Mouse (Mus musculus): ENCODE results near the gene Ccdc63. TPM values are rescaled to one million over a fixed set of nuclear protein-coding genes. Genes with fewer than 3 reads are reported as not detected.
"Not testable (repeated sequence)": the region's sequence is repeated elsewhere in the genome, so short reads cannot be mapped to it uniquely, and the experiment has no call there.

Ccdc63 gene
- polyA plus RNA-seq, 1 experiment from 2014 or later, result not detected

DNA sequence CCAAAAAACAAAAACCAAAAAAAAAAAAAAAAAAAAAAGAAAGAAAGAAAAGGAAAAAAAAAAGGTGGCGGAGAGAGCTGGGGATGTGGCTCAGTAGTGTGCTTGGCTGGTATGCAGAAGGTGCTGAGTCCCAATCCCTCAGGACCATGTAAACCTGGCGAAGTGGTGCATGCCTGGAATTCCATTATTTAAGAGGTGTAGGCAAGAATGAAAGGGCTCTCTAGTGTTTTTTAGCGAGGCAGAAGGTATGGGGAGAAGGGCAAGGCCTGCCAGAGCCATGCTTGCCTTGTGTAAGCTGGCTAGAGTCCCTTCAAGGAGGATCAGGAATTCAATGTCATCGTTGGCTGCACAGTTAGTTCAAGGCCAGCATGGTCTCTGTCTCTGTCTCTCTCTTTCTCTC, 4.2 kb upstream of the Ccdc63 start:
- Histone ChIP-seq H3K4me2 (ENCODE audit: low read depth) (no peak overlapping the region), H3K27me3 (ENCODE audit: control insufficient read depth, insufficient read depth, low read length) (no peaks in the 10 kb centered on the region), H3K36me3 (ENCODE audit: control insufficient read depth, insufficient read depth, low read length) (no peaks in the 10 kb centered on the region), H3K9ac (ENCODE audit: low read length) (no peak overlapping the region), H3K9me3 (ENCODE audit: control insufficient read depth, low read length) (no peaks in the 10 kb centered on the region), H3K4me1 (ENCODE audit: control insufficient read depth, insufficient read depth, low read length) (no peaks in the 10 kb centered on the region), H3K27ac (ENCODE audit: low read depth, low read length) (no peak overlapping the region), H3K4me3 (ENCODE audit: low read depth, low read length) (no peak overlapping the region)
- DNase-seq (ENCODE audit: low spot score) (no peak), ATAC-seq (ENCODE audit: insufficient read depth, low FRiP score, low TSS enrichment) (no peak)
- 87% methylated on average over 4 of the region's 4 CpGs for WGBS

DNA sequence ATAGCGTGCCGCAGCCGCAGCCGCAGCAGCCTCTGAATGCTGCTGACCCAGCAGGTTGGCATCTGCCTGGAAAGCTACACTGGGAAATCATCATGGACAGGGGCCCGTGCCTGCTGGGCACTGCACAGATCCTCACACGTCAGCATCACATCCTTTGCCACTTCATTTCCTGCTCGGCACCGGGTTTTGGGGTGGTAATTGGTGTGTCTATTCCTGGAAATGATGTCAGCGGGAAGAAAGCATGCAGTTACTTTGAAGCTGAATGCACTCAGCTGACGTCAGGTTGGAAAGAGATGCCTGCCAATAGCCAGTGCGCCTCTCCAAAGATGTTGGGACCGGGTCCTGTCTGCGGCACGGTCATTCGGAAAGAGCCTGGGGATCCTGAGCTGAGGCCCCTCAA, 2.9 kb upstream of the Ccdc63 start:
- H3K4me1 ChIP-seq (ENCODE audit: control insufficient read depth, insufficient read depth, low read length), result no peaks in the 10 kb centered on the region
- H3K27ac ChIP-seq (ENCODE audit: low read depth, low read length), result no peak overlapping the region
- H3K36me3 ChIP-seq (ENCODE audit: control insufficient read depth, insufficient read depth, low read length), result no peaks in the 10 kb centered on the region
- DNase-seq (ENCODE audit: low spot score) (no peak), ATAC-seq (ENCODE audit: insufficient read depth, low FRiP score, low TSS enrichment) (no peak)
- no peaks in the 10 kb centered on the region for H3K9me3 ChIP-seq (ENCODE audit: control insufficient read depth, low read length)
- WGBS, result 93% methylated on average over 15 of the region's 15 CpGs
- no peak overlapping the region for H3K4me2 ChIP-seq (ENCODE audit: low read depth)
- H3K9ac ChIP-seq (ENCODE audit: low read length), result no peak overlapping the region
- no peak overlapping the region for H3K4me3 ChIP-seq (ENCODE audit: low read depth, low read length)
- H3K27me3 ChIP-seq (ENCODE audit: control insufficient read depth, insufficient read depth, low read length), result no peaks in the 10 kb centered on the region

DNA sequence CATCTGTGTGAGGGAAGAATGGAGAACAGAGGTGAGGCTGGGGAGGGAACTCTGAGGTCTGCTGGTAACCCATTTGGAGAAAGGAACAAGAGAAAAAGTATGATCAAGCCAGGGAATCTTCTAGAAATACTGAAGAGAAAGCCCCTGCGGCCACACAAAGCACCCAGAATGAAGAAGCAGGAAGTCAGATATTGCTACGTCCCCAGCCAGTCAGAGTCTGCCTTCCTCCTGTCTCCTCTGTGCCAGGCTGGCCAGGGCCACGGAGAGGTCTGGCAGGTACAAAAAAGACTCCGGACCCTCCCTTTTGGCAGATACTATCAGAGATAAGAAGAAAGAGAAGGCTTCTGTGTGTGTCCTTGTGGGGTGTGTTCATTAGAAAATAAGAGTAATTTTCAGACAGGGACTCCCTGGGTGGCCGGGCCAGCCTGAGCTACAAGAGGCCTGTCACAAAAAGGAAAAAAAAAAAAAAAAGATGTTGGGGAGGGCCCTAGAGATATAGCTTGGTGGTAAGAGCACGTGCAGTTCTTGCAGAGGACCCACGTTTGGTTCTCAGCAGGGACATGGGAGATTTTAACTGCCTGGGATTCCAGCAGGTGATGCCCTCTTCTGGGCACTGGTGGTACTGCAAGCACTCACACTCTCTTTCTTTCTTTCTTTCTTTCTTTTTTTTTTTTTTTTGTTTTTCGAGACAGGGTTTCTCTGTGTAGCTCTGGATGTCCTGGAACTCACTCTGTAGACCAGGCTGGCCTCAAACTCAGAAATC, 1.8 kb upstream of the Ccdc63 start:
- H3K4me3 ChIP-seq (ENCODE audit: low read depth, low read length), result no peak overlapping the region
- no peak overlapping the region for H3K4me2 ChIP-seq (ENCODE audit: low read depth)
- no peak overlapping the region for H3K9ac ChIP-seq (ENCODE audit: low read length)
- H3K27me3 ChIP-seq (ENCODE audit: control insufficient read depth, insufficient read depth, low read length), result no peaks in the 10 kb centered on the region
- H3K9me3 ChIP-seq (ENCODE audit: control insufficient read depth, low read length), result no peaks in the 10 kb centered on the region
- 59% methylated on average over 8 of the region's 8 CpGs for WGBS
- H3K4me1 ChIP-seq (ENCODE audit: control insufficient read depth, insufficient read depth, low read length), result no peaks in the 10 kb centered on the region
- no peaks in the 10 kb centered on the region for H3K36me3 ChIP-seq (ENCODE audit: control insufficient read depth, insufficient read depth, low read length)
- DNase-seq (ENCODE audit: low spot score) (peak; percentile 60), ATAC-seq (ENCODE audit: insufficient read depth, low FRiP score, low TSS enrichment) (no peak)
- no peak overlapping the region for H3K27ac ChIP-seq (ENCODE audit: low read depth, low read length)

DNA sequence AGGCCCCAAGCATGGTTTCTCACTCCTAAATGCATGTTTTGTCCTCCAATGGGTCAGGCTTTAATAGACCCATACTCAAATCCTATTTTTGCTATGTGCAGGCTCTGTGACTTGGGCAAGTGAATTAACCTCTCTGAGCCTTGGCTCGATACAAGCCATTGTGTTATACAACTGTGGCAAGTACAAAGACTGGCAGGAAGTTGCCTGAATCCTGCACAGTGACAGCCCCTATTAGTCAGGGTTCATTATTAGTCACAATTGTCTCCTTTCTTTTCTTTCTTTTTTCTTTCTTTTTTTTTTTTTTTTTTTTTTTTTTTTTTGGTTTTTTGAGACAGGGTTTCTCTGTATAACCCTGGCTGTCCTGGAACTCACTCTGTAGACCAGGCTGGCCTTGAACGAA, 852 bp downstream of the Ccdc63 start:
- not testable (repeated sequence) for H3K27me3 ChIP-seq (ENCODE audit: control insufficient read depth, insufficient read depth, low read length); H3K4me2 ChIP-seq (ENCODE audit: low read depth); H3K36me3 ChIP-seq (ENCODE audit: control insufficient read depth, insufficient read depth, low read length); H3K4me3 ChIP-seq (ENCODE audit: low read depth, low read length); H3K9ac ChIP-seq (ENCODE audit: low read length); H3K4me1 ChIP-seq (ENCODE audit: control insufficient read depth, insufficient read depth, low read length); H3K9me3 ChIP-seq (ENCODE audit: control insufficient read depth, low read length); DNase-seq (ENCODE audit: low spot score); H3K27ac ChIP-seq (ENCODE audit: low read depth, low read length); ATAC-seq (ENCODE audit: insufficient read depth, low FRiP score, low TSS enrichment)
- WGBS, result 43% methylated on average over 2 of the region's 2 CpGs

DNA sequence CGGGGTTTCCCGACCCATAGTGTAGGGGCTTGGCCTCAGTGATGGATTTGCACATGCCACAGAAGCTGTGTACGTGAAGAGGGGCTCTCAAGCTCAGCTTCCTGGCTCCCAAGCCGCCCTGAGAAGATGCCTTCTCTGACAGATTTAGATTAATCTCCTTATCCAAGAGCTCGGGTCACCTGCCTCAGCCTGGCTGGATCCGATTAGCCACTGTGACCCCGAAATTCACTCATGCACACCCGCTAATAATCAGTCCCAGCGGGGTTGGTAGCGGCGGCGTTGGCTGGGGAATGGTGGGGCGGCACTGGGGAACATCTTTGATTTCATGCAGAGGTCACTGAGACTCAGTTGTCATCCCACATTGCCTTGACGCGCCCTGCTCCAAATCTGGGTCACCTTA, 1.8 kb downstream of the Ccdc63 start:
- 77% methylated on average over 15 of the region's 15 CpGs for WGBS

DNA sequence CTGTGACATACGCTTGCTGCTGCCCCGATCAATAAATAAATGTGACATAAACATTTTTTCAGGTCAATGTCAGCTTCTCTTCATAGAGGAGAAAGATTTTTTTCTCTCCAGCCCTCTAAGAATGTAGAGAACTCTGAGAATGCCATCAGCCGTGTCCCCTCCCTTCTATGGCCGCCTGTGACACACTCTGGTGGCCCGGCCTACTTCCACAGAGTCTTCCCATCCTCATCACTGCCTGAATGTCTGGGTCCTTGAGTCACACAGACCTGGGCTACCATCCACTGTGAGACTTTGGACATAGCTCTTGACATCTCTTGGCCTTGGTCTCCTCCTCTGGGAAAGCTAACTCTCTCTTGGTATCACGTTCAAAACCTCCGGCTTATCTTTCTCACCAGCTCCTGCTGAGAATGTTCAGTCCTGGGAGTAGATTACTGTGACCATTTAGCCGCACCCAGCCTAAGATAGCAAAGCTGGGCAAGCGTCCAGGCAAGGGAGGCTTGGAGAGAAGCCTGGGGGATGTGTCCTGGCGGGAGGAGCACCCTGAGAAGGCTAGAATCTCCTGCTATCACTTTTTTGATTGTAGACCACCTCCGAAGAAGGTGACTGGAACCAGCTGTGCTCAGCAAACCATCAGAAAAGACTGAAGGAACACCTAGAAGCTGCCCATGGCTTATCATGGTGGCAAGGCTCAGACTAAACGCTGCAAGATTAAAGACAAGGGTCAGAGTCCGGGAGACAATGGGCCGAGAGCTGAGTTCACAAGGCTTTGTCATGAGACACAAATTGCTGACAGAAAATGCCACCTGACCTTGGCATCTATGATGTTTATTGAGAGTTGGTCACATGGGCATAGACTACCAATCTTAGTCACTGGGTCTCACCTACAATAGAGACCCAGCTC, 3.9 kb downstream of the Ccdc63 start:
- Histone ChIP-seq H3K9ac (ENCODE audit: low read length) (no peak overlapping the region), H3K9me3 (ENCODE audit: control insufficient read depth, low read length) (no peaks in the 10 kb centered on the region), H3K27me3 (ENCODE audit: control insufficient read depth, insufficient read depth, low read length) (no peaks in the 10 kb centered on the region), H3K4me1 (ENCODE audit: control insufficient read depth, insufficient read depth, low read length) (no peaks in the 10 kb centered on the region), H3K4me3 (ENCODE audit: low read depth, low read length) (no peak overlapping the region), H3K27ac (ENCODE audit: low read depth, low read length) (no peak overlapping the region), H3K36me3 (ENCODE audit: control insufficient read depth, insufficient read depth, low read length) (no peaks in the 10 kb centered on the region), H3K4me2 (ENCODE audit: low read depth) (no peak overlapping the region)
- 83% methylated on average over 14 of the region's 14 CpGs for WGBS
- ATAC-seq (ENCODE audit: insufficient read depth, low FRiP score, low TSS enrichment) (no peak), DNase-seq (ENCODE audit: low spot score) (no peak)

More for the DNA sequence above, 1.8 kb downstream of the Ccdc63 start:
- H3K27me3 ChIP-seq (ENCODE audit: control insufficient read depth, insufficient read depth, low read length), result no peaks in the 10 kb centered on the region
- H3K36me3 ChIP-seq (ENCODE audit: control insufficient read depth, insufficient read depth, low read length), result no peaks in the 10 kb centered on the region
- no peak overlapping the region for H3K4me2 ChIP-seq (ENCODE audit: low read depth)
- no peak overlapping the region for H3K9ac ChIP-seq (ENCODE audit: low read length)
- no peak for DNase-seq (ENCODE audit: low spot score)
- H3K9me3 ChIP-seq (ENCODE audit: control insufficient read depth, low read length), result no peaks in the 10 kb centered on the region
- ATAC-seq (ENCODE audit: insufficient read depth, low FRiP score, low TSS enrichment), result no peak
- H3K4me1 ChIP-seq (ENCODE audit: control insufficient read depth, insufficient read depth, low read length), result no peaks in the 10 kb centered on the region
- no peak overlapping the region for H3K4me3 ChIP-seq (ENCODE audit: low read depth, low read length)
- H3K27ac ChIP-seq (ENCODE audit: low read depth, low read length), result no peak overlapping the region

DNA sequence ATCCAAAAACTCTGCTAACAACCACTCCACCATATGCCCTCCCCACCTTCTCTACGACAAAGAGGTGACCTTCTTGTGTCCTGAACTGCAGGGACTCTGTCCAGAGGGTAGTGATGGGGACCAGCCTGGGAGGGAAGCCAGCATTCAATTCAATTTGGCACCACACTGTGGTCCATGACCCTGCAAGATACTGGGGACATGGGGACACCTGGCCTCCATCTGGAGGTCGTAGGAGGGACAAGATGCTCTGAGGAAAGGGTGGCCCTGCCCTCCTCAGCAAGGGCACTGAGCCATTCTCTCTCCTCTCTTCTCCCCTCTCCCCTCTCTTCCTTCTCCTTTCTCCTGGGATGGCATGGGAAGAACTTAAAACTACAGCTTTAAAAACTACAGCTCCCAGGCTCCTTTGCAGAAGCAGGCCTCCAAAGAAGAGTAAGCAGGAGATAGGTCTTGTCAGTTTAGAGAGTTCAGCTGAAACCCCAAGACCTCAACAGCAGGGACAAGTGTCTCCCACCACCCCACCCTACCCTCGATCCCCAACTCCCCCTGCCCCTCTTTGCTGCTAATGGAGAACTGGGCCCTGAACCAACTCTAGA, 5.2 kb downstream of the Ccdc63 start:
- H3K27me3 ChIP-seq (ENCODE audit: control insufficient read depth, insufficient read depth, low read length), result no peaks in the 10 kb centered on the region
- H3K4me1 ChIP-seq (ENCODE audit: control insufficient read depth, insufficient read depth, low read length), result no peaks in the 10 kb centered on the region
- H3K36me3 ChIP-seq (ENCODE audit: control insufficient read depth, insufficient read depth, low read length), result no peaks in the 10 kb centered on the region
- H3K4me2 ChIP-seq (ENCODE audit: low read depth), result no peak overlapping the region
- no peak for DNase-seq (ENCODE audit: low spot score)
- no peak overlapping the region for H3K27ac ChIP-seq (ENCODE audit: low read depth, low read length)
- WGBS, result 60% methylated on average over 3 of the region's 3 CpGs
- no peaks in the 10 kb centered on the region for H3K9me3 ChIP-seq (ENCODE audit: control insufficient read depth, low read length)
- no peak overlapping the region for H3K4me3 ChIP-seq (ENCODE audit: low read depth, low read length)
- H3K9ac ChIP-seq (ENCODE audit: low read length), result no peak overlapping the region; the same call in none of the 2 replicates
- ATAC-seq (ENCODE audit: insufficient read depth, low FRiP score, low TSS enrichment), result no peak

DNA sequence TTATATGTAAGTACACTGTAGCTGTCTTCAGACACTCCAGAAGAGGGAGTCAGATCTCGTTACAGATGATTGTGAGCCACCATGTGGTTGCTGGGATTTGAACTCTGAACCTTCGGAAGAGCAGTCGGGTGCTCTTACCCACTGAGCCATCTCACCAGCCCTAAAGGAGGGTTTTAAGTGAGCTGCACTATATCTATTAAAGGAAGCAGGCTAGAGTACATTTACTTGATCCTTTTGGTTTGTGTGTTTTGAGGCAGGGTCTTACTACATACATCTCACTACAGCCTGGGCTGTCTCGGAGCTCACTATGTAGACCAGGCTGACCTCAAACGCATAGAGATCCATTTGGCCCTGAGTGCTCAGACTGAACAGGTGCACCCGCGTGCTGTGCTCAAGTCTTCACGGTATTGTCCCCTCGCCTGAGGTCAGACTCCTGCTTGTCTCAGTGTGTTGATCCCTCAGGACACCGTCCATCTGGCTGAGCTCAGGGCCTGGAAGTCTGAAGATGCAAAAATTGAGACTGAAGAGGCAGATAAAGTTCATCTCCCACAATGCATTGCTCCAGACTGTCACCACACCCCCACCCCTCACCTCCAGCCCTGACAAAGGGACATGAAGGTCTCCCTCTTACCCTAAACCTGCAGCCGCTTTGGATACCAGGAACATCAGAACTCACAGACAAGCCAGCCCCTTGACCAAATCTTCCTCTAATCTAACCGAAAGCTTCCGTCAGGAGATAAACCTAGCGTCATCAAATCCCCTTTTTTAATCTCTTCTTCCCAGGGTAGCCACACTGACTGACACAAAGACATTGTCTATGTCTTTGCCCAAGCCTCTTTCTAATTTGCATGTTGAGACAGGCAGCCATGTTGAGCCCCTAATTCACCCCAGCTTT, 6.0 kb downstream of the Ccdc63 start:
- Histone ChIP-seq H3K9me3 (ENCODE audit: control insufficient read depth, low read length) (no peaks in the 10 kb centered on the region), H3K27ac (ENCODE audit: low read depth, low read length) (no peak overlapping the region), H3K27me3 (ENCODE audit: control insufficient read depth, insufficient read depth, low read length) (no peaks in the 10 kb centered on the region), H3K4me1 (ENCODE audit: control insufficient read depth, insufficient read depth, low read length) (no peaks in the 10 kb centered on the region), H3K4me2 (ENCODE audit: low read depth) (no peak overlapping the region), H3K36me3 (ENCODE audit: control insufficient read depth, insufficient read depth, low read length) (no peaks in the 10 kb centered on the region), H3K4me3 (ENCODE audit: low read depth, low read length) (no peak overlapping the region), H3K9ac (ENCODE audit: low read length) (no peak overlapping the region)
- no peak for ATAC-seq (ENCODE audit: insufficient read depth, low FRiP score, low TSS enrichment)
- WGBS, result 91% methylated on average over 14 of the region's 14 CpGs
- DNase-seq (ENCODE audit: low spot score), result no peak

Measured in neural tube, embryonic 11.5 days (tissue).